Mouse (Mus musculus): Measurements from ENCODE around the gene Hap1. TPM values are rescaled to one million over a fixed set of nuclear protein-coding genes. Genes with fewer than 3 reads are reported as not detected.
"Not testable (repeated sequence)": the region's sequence is repeated elsewhere in the genome, so short reads cannot be mapped to it uniquely, and the experiment has no call there.

Gene Hap1
- polyA plus RNA-seq, 1 experiment from 2014 or later, result 55.1 TPM

DNA sequence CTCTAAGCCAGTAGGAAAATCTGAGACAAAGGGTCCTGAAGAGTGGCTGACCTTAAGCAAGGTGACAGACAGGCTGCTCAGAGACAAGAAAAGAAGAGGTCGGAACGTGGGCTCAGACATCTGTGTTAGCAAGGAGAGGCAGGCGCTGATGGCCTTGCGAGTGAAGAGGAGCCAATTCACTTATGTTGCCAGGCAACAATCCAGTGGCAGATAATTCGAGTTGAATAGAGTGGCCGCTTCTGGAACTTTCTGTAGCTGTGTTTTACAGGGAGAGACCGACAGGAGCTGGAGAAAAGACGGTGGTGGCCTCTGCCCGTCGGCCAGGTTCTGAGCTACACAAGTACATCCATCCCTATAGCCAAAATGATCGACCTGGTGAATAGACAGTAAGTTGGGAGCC, 28.6 kb downstream of the Hap1 start:
- Histone ChIP-seq H3K9me3 (replicated peaks; ENCODE audit: control insufficient read depth, low read length) (no peaks in the 10 kb centered on the region), H3K4me2 (ENCODE audit: low read length) (no peak overlapping the region), H3K36me3 (ENCODE audit: control insufficient read depth, insufficient read depth, low read length) (peaks cover 8% of the 10 kb centered on the region), H3K4me1 (ENCODE audit: control insufficient read depth, insufficient read depth, low read length) (peaks cover 12% of the 10 kb centered on the region), H3K27me3 (replicated peaks; ENCODE audit: control insufficient read depth, insufficient read depth, low read length) (no peaks in the 10 kb centered on the region), H3K4me3 (ENCODE audit: low read depth, low read length) (no peak overlapping the region), H3K9ac (ENCODE audit: low read length) (no peak overlapping the region), H3K27ac (ENCODE audit: low read depth, low read length) (peak overlapping the region; percentile 46; the same call in 1 of the 2 replicates)
- WGBS, result 74% methylated on average over 11 of the region's 11 CpGs
- DNase-seq (ENCODE audit: low spot score) (peak; percentile 58), ATAC-seq (no peak)

DNA sequence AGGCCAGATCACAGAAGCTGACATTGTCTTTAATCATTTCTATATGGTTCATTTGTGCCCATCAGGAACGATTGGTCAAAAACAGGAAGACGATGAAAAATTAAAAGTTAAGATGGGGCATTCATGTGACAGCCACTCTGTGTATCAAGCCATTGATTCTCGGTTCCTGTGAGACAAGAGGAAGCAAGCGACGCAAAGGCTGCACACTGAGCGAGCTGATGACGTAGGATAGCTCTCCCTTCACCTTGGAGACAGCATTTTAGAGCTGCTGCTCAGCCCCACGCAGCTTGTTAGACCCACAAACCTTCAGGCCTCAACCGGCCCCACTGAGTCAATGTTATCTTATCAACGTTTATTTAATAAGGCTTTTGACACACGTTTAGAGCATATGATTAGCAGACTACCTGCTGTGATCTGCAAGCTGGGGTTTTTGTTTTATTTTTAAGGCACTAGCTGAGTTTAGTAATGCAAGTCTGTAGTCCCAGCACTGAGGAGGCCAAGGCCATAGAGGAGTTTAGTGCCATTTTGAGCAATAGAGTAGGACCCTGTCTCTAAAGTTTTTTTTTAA, 30.8 kb downstream of the Hap1 start:
- no peak overlapping the region for H3K9ac ChIP-seq (ENCODE audit: low read length)
- no peaks in the 10 kb centered on the region for H3K9me3 ChIP-seq (replicated peaks; ENCODE audit: control insufficient read depth, low read length)
- no peak overlapping the region for H3K4me2 ChIP-seq (ENCODE audit: low read length)
- DNase-seq (ENCODE audit: low spot score), result no peak
- peaks cover 4% of the 10 kb centered on the region for H3K4me1 ChIP-seq (ENCODE audit: control insufficient read depth, insufficient read depth, low read length)
- no peak overlapping the region for H3K27ac ChIP-seq (ENCODE audit: low read depth, low read length)
- H3K36me3 ChIP-seq (ENCODE audit: control insufficient read depth, insufficient read depth, low read length), result peaks cover 23% of the 10 kb centered on the region
- no peaks in the 10 kb centered on the region for H3K27me3 ChIP-seq (replicated peaks; ENCODE audit: control insufficient read depth, insufficient read depth, low read length)
- ATAC-seq, result no peak
- 74% methylated on average over 11 of the region's 11 CpGs for WGBS
- H3K4me3 ChIP-seq (ENCODE audit: low read depth, low read length), result no peak overlapping the region

DNA sequence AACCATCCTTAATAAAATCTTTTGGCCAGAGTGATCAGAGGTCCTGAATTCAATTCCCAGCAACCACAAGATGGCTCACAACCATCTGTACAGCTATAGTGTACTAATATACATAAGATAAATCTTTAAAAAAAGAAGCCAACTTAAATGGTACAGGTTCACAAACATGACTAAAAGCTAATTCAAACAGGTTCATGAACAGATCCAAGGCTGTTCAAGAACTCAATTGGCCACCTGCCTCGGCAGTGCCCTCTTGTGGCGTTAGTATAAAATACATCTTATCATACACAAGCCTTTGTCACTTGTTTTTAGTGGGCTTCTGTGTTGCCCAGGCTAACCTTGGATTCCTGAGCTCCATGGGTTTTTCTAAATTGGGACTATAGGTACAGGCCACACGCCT, 32.4 kb downstream of the Hap1 start:
- no peak overlapping the region for H3K4me2 ChIP-seq (ENCODE audit: low read length)
- 0 out of 2 replicates have a peak, but pooled peaks cover 2% of the 10 kb centered on the region for H3K4me1 ChIP-seq (ENCODE audit: control insufficient read depth, insufficient read depth, low read length)
- H3K36me3 ChIP-seq (ENCODE audit: control insufficient read depth, insufficient read depth, low read length), result peaks cover 23% of the 10 kb centered on the region
- H3K27ac ChIP-seq (ENCODE audit: low read depth, low read length), result no peak overlapping the region
- 16% methylated on average over 3 of the region's 3 CpGs for WGBS
- H3K9ac ChIP-seq (ENCODE audit: low read length), result no peak overlapping the region
- no peaks in the 10 kb centered on the region for H3K27me3 ChIP-seq (replicated peaks; ENCODE audit: control insufficient read depth, insufficient read depth, low read length)
- H3K9me3 ChIP-seq (replicated peaks; ENCODE audit: control insufficient read depth, low read length), result no peaks in the 10 kb centered on the region
- DNase-seq (ENCODE audit: low spot score), result peak; percentile 80
- ATAC-seq, result no peak
- no peak overlapping the region for H3K4me3 ChIP-seq (ENCODE audit: low read depth, low read length)

DNA sequence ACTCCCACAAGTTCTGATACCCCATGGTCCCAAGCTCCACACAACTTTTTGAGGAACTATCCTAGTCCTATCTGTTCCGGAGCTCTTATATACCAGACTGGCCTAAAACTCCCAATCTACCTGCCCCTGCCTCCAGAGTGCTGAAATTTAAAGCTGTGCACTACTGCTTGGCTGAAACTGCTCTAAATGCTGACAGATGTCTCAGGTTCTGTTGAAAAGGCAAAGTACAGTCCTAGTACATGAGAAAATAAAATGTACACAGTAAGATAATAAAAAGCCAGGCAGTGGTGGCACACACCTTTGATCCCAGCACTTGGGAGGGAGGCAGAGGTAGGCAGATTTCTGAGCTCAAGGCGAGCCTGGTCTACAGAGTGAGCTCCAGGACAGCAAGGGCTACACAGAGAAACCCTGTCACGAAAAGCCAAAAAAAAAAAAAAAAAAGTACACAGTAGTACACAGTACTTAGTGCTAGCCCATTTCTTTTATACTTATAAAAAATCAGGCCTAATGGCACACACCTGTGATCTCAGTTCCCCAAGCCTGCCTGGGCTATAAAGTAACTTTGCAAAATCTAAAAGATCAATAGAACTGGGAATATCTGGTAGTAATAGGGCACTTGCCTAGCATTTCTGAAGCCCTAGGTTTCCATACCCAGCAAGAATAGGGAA, 33.2 kb downstream of the Hap1 start:
- WGBS, result 61% methylated on average over 3 of the region's 3 CpGs
- no peak for DNase-seq (ENCODE audit: low spot score)

DNA sequence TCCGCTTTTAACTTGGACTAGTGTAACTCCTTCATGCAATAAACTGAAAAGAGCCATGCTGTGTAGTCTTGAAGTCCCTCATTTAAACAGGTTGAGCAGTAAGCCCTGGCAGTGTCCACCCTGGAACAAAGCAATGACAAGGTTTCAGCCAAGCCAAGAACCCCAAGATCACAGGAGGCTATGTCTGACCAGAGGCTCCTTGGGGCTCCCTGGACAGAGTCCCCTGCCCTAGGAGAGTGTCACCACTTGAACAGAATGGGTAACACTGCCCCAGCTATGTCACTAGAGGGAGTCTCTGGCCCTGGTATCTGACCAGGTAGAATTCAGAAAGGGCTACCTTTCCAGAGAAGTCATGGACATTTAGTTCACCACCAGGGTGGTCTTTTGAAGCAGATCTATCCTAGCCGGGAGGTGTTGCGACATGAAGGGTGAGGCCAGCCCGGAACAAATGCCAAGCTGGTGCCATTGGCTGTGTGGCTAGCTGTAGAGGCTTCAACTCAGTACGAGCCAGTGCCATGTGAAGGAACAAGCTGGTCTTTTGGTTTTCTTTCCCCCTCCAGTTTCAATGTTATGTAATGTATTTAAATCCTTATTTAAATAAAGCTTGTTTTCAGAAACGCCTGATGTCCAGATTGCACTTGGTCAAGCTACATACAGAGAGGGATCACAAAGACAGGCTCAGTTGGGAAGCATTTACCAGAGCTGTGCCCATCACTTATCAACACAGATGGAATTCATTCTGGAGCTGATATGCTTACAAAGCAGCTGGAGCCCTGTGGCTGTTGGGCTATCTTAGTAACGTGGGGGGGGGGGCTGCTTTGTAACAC, 34.2 kb downstream of the Hap1 start:
- not testable (repeated sequence) for H3K4me3 ChIP-seq (ENCODE audit: low read depth, low read length); H3K9me3 ChIP-seq (replicated peaks; ENCODE audit: control insufficient read depth, low read length); DNase-seq (ENCODE audit: low spot score); H3K27me3 ChIP-seq (replicated peaks; ENCODE audit: control insufficient read depth, insufficient read depth, low read length); ATAC-seq; H3K4me1 ChIP-seq (ENCODE audit: control insufficient read depth, insufficient read depth, low read length); H3K4me2 ChIP-seq (ENCODE audit: low read length); H3K27ac ChIP-seq (ENCODE audit: low read depth, low read length); H3K9ac ChIP-seq (ENCODE audit: low read length)
- peaks cover 23% of the 10 kb centered on the region for H3K36me3 ChIP-seq (ENCODE audit: control insufficient read depth, insufficient read depth, low read length)
- WGBS, result 78% methylated on average over 7 of the region's 7 CpGs

More for the DNA sequence above, 33.2 kb downstream of the Hap1 start:
- Histone ChIP-seq H3K9ac (ENCODE audit: low read length) (no peak overlapping the region), H3K4me2 (ENCODE audit: low read length) (no peak overlapping the region), H3K27ac (ENCODE audit: low read depth, low read length) (no peak overlapping the region), H3K36me3 (ENCODE audit: control insufficient read depth, insufficient read depth, low read length) (peaks cover 23% of the 10 kb centered on the region), H3K4me1 (ENCODE audit: control insufficient read depth, insufficient read depth, low read length) (0 out of 2 replicates have a peak, but pooled peaks cover 2% of the 10 kb centered on the region), H3K9me3 (replicated peaks; ENCODE audit: control insufficient read depth, low read length) (no peaks in the 10 kb centered on the region), H3K27me3 (replicated peaks; ENCODE audit: control insufficient read depth, insufficient read depth, low read length) (no peaks in the 10 kb centered on the region), H3K4me3 (ENCODE audit: low read depth, low read length) (no peak overlapping the region)
- ATAC-seq, result no peak

- Histone ChIP-seq H3K4me3 (ENCODE audit: low read depth, low read length) (peak overlapping the region; percentile 81), H3K27ac (ENCODE audit: low read depth, low read length) (peak overlapping the region; percentile 97), H3K36me3 (ENCODE audit: control insufficient read depth, insufficient read depth, low read length) (peaks cover 23% of the 10 kb centered on the region), H3K9ac (ENCODE audit: low read length) (peak overlapping the region; percentile 95), H3K4me2 (ENCODE audit: low read length) (peak overlapping the region; percentile 78)
- 19% methylated on average over 11 of the region's 11 CpGs for WGBS
- not testable (repeated sequence) for H3K4me1 ChIP-seq (ENCODE audit: control insufficient read depth, insufficient read depth, low read length); H3K9me3 ChIP-seq (replicated peaks; ENCODE audit: control insufficient read depth, low read length); H3K27me3 ChIP-seq (replicated peaks; ENCODE audit: control insufficient read depth, insufficient read depth, low read length); DNase-seq (ENCODE audit: low spot score); ATAC-seq
Measured at GRCm38 (mm10) chr11:100320701-100321410, 35.1 kb downstream of the Hap1 start.

- WGBS, result 1% methylated on average over 37 of the region's 40 CpGs
- H3K9me3 ChIP-seq (replicated peaks; ENCODE audit: control insufficient read depth, low read length), result no peaks in the 10 kb centered on the region
- peak overlapping the region; percentile 95 for H3K9ac ChIP-seq (ENCODE audit: low read length)
Measured at GRCm38 (mm10) chr11:100320172-100320630, 35.7 kb downstream of the Hap1 start.

GRCm38 (mm10) chr11:100319492-100320171, 36.3 kb downstream of the Hap1 start, which contains the start of gene Eif1:
Gene Eif1 (plus strand): TSS chr11:100319885.
- peak within 1 kb of the TSS; percentile 97 for H3K27ac ChIP-seq (ENCODE audit: low read depth, low read length)
- no peaks in the 10 kb centered on the region for H3K27me3 ChIP-seq (replicated peaks; ENCODE audit: control insufficient read depth, insufficient read depth, low read length)
- H3K36me3 ChIP-seq (ENCODE audit: control insufficient read depth, insufficient read depth, low read length), result peaks cover 23% of the 10 kb centered on the region
- ATAC-seq (peak; percentile 93), DNase-seq (ENCODE audit: low spot score) (peak; percentile 100)
- H3K4me3 ChIP-seq (ENCODE audit: low read depth, low read length), result peak within 1 kb of the TSS; percentile 81
- H3K4me2 ChIP-seq (ENCODE audit: low read length), result peak within 1 kb of the TSS; percentile 78
- under 1% methylated on average over 53 of the region's 58 CpGs for WGBS
- H3K9ac ChIP-seq (ENCODE audit: low read length), result peak within 1 kb of the TSS; percentile 95
- no peaks in the 10 kb centered on the region for H3K9me3 ChIP-seq (replicated peaks; ENCODE audit: control insufficient read depth, low read length)
- 0 out of 2 replicates have a peak, but pooled peaks cover 2% of the 10 kb centered on the region for H3K4me1 ChIP-seq (ENCODE audit: control insufficient read depth, insufficient read depth, low read length)

More at GRCm38 (mm10) chr11:100320172-100320630, 35.7 kb downstream of the Hap1 start:
- Histone ChIP-seq H3K4me3 (ENCODE audit: low read depth, low read length) (peak overlapping the region; percentile 81), H3K36me3 (ENCODE audit: control insufficient read depth, insufficient read depth, low read length) (peaks cover 23% of the 10 kb centered on the region), H3K4me2 (ENCODE audit: low read length) (peak overlapping the region; percentile 78), H3K27ac (ENCODE audit: low read depth, low read length) (peak overlapping the region; percentile 97), H3K4me1 (ENCODE audit: control insufficient read depth, insufficient read depth, low read length) (0 out of 2 replicates have a peak, but pooled peaks cover 2% of the 10 kb centered on the region), H3K27me3 (replicated peaks; ENCODE audit: control insufficient read depth, insufficient read depth, low read length) (no peaks in the 10 kb centered on the region)
- ATAC-seq (peak; percentile 85), DNase-seq (ENCODE audit: low spot score) (peak; percentile 98)
